Mouse (Mus musculus): ENCODE results near the gene Rnf121. TPM values are rescaled to one million over a fixed set of nuclear protein-coding genes. Genes with fewer than 3 reads are reported as not detected.

Gene Rnf121
- total and polyA plus RNA-seq, 2 experiments from 2014 or later, result 23.8 to 28.8 TPM

GRCm38 (mm10) chr7:102006520-102006919, 58.7 kb downstream of the Rnf121 start:
- no peak for TF ChIP-seq CTCF (IDR thresholded peaks at IDR 0.05; ENCODE audit: low read depth)
- no peak overlapping the region for H3K27ac ChIP-seq
- WGBS, result 76% methylated on average over 1 of the region's 1 CpGs

GRCm38 (mm10) chr7:102000921-102001630, 64.2 kb downstream of the Rnf121 start:
- Histone ChIP-seq H3K36me3 (ENCODE audit: insufficient read depth, low read length) (peaks cover 74% of the 10 kb centered on the region), H3K9ac (replicated peaks; ENCODE audit: low read length) (no peak overlapping the region), H3K27me3 (ENCODE audit: insufficient read depth, low read length) (no peaks in the 10 kb centered on the region), H3K4me3 (ENCODE audit: low read length) (no peak overlapping the region), H3K27ac (peak overlapping the region; percentile 81), H3K4me2 (ENCODE audit: low read depth, low read length) (no peak overlapping the region), H3K4me1 (ENCODE audit: insufficient read depth, low read length) (0 out of 2 replicates have a peak, but pooled peaks cover 3% of the 10 kb centered on the region), H3K9me3 (ENCODE audit: low read length) (no peaks in the 10 kb centered on the region)
- DNase-seq (ENCODE audit: low spot score) (peak; percentile 74), ATAC-seq (peak; percentile 57)
- WGBS, result 68% methylated on average over 26 of the region's 26 CpGs
- TF ChIP-seq CTCF (IDR thresholded peaks at IDR 0.05; ENCODE audit: low read depth), result no peak

More at GRCm38 (mm10) chr7:102006520-102006919, 58.7 kb downstream of the Rnf121 start:
- Histone ChIP-seq H3K27me3 (ENCODE audit: insufficient read depth, low read length) (no peaks in the 10 kb centered on the region), H3K4me1 (ENCODE audit: insufficient read depth, low read length) (no peaks in the 10 kb centered on the region), H3K36me3 (ENCODE audit: insufficient read depth, low read length) (peaks cover 68% of the 10 kb centered on the region), H3K4me3 (ENCODE audit: low read length) (no peak overlapping the region), H3K9me3 (ENCODE audit: low read length) (no peaks in the 10 kb centered on the region), H3K4me2 (ENCODE audit: low read depth, low read length) (no peak overlapping the region), H3K9ac (replicated peaks; ENCODE audit: low read length) (no peak overlapping the region)
- ATAC-seq (no peak), DNase-seq (ENCODE audit: low spot score) (no peak)

GRCm38 (mm10) chr7:102000296-102000695, 65.0 kb downstream of the Rnf121 start:
- peaks cover 77% of the 10 kb centered on the region for H3K36me3 ChIP-seq (ENCODE audit: insufficient read depth, low read length)
- no peak overlapping the region for H3K9ac ChIP-seq (replicated peaks; ENCODE audit: low read length)
- H3K27ac ChIP-seq, result peak overlapping the region; percentile 81
- TF ChIP-seq CTCF (IDR thresholded peaks at IDR 0.05; ENCODE audit: low read depth), result no peak
- ATAC-seq (no peak), DNase-seq (ENCODE audit: low spot score) (peak; percentile 25)
- no peaks in the 10 kb centered on the region for H3K9me3 ChIP-seq (ENCODE audit: low read length)
- 70% methylated on average over 8 of the region's 8 CpGs for WGBS
- no peak overlapping the region for H3K4me3 ChIP-seq (ENCODE audit: low read length)
- no peaks in the 10 kb centered on the region for H3K27me3 ChIP-seq (ENCODE audit: insufficient read depth, low read length)
- H3K4me2 ChIP-seq (ENCODE audit: low read depth, low read length), result no peak overlapping the region
- H3K4me1 ChIP-seq (ENCODE audit: insufficient read depth, low read length), result 0 out of 2 replicates have a peak, but pooled peaks cover 3% of the 10 kb centered on the region

- ATAC-seq, result peak; percentile 57
Measured at GRCm38 (mm10) chr7:101999461-102000151, 65.7 kb downstream of the Rnf121 start.

GRCm38 (mm10) chr7:101998194-101998927, 66.9 kb downstream of the Rnf121 start:
- no peak overlapping the region; the same call in 1 of the 2 replicates for H3K9ac ChIP-seq (replicated peaks; ENCODE audit: low read length)
- no peak overlapping the region for H3K4me3 ChIP-seq (ENCODE audit: low read length)
- TF ChIP-seq CTCF (IDR thresholded peaks at IDR 0.05; ENCODE audit: low read depth), result peak; percentile 98
- H3K9me3 ChIP-seq (ENCODE audit: low read length), result no peaks in the 10 kb centered on the region
- 0 out of 2 replicates have a peak, but pooled peaks cover 3% of the 10 kb centered on the region for H3K4me1 ChIP-seq (ENCODE audit: insufficient read depth, low read length)
- H3K36me3 ChIP-seq (ENCODE audit: insufficient read depth, low read length), result peaks cover 80% of the 10 kb centered on the region
- H3K27ac ChIP-seq, result peak overlapping the region; percentile 81; the same call in 1 of the 2 replicates
- ATAC-seq (peak; percentile 82), DNase-seq (ENCODE audit: low spot score) (peak; percentile 89)
- no peaks in the 10 kb centered on the region for H3K27me3 ChIP-seq (ENCODE audit: insufficient read depth, low read length)
- H3K4me2 ChIP-seq (ENCODE audit: low read depth, low read length), result no peak overlapping the region
- 49% methylated on average over 14 of the region's 14 CpGs for WGBS

More at GRCm38 (mm10) chr7:101999461-102000151, 65.7 kb downstream of the Rnf121 start:
- DNase-seq (ENCODE audit: low spot score), result peak; percentile 53
- TF ChIP-seq CTCF (IDR thresholded peaks at IDR 0.05; ENCODE audit: low read depth), result no peak; the same call in 1 of the 2 replicates
- Histone ChIP-seq H3K9ac (replicated peaks; ENCODE audit: low read length) (no peak overlapping the region), H3K27me3 (ENCODE audit: insufficient read depth, low read length) (no peaks in the 10 kb centered on the region), H3K36me3 (ENCODE audit: insufficient read depth, low read length) (peaks cover 79% of the 10 kb centered on the region), H3K4me1 (ENCODE audit: insufficient read depth, low read length) (0 out of 2 replicates have a peak, but pooled peaks cover 3% of the 10 kb centered on the region), H3K27ac (peak overlapping the region; percentile 81), H3K4me2 (ENCODE audit: low read depth, low read length) (no peak overlapping the region), H3K4me3 (ENCODE audit: low read length) (no peak overlapping the region), H3K9me3 (ENCODE audit: low read length) (no peaks in the 10 kb centered on the region)
- WGBS, result 66% methylated on average over 15 of the region's 15 CpGs

GRCm38 (mm10) chr7:101994241-101994640, 71.0 kb downstream of the Rnf121 start:
- Histone ChIP-seq H3K27ac (no peak overlapping the region), H3K4me1 (ENCODE audit: insufficient read depth, low read length) (no peaks in the 10 kb centered on the region), H3K9ac (replicated peaks; ENCODE audit: low read length) (no peak overlapping the region), H3K27me3 (ENCODE audit: insufficient read depth, low read length) (no peaks in the 10 kb centered on the region), H3K9me3 (ENCODE audit: low read length) (no peaks in the 10 kb centered on the region), H3K4me3 (ENCODE audit: low read length) (no peak overlapping the region), H3K4me2 (ENCODE audit: low read depth, low read length) (no peak overlapping the region), H3K36me3 (ENCODE audit: insufficient read depth, low read length) (peaks cover 72% of the 10 kb centered on the region)
- no peak for ATAC-seq
- DNase-seq (ENCODE audit: low spot score), result no peak
- 93% methylated on average over 3 of the region's 3 CpGs for WGBS
- no peak for TF ChIP-seq CTCF (IDR thresholded peaks at IDR 0.05; ENCODE audit: low read depth)
